Mouse (Mus musculus) stomach, embryonic 14.5 days (tissue): ENCODE measurements around the gene Magi1. TPM values are rescaled to one million over a fixed set of nuclear protein-coding genes. Genes with fewer than 3 reads are reported as not detected.

ENCODE experiments used
- ATAC-seq: fragments of 200-750 bp; cut with Nextera tagmentation; 2 replicates; pipeline ENCODE4 v1.8.0; 2017; ENCODE audit warnings: low read depth, moderate TSS enrichment; ENCODE audit not compliant: insufficient number of reproducible peaks, insufficient read depth, low FRiP score
- H3K27ac ChIP-seq: fragments of 300-500 bp; sonication (generic); 2 replicates; pipeline ENCODE4 v1.5.1; 2014; ENCODE audit warnings: mild to moderate bottlenecking, low read length, moderate library complexity, mixed read lengths
- H3K27me3 ChIP-seq: fragments of 300-500 bp; sonication (generic); 2 replicates; pipeline ENCODE4 v1.6.1; 2014; ENCODE audit warnings: low read length, control low read depth, mixed read lengths; ENCODE audit not compliant: control insufficient read depth, insufficient read depth
- H3K36me3 ChIP-seq: fragments of 300-500 bp; sonication (generic); 2 replicates; pipeline ENCODE4 v1.6.1; 2014; ENCODE audit warnings: mild to moderate bottlenecking, control low read depth, low read length, moderate library complexity, mixed read lengths; ENCODE audit not compliant: control insufficient read depth, insufficient read depth
- H3K4me1 ChIP-seq: fragments of 300-500 bp; sonication (generic); 2 replicates; pipeline ENCODE4 v1.6.1; 2014; ENCODE audit warnings: low read length, control low read depth, mixed read lengths; ENCODE audit not compliant: control insufficient read depth, insufficient read depth
- H3K4me2 ChIP-seq: fragments of 300-500 bp; sonication (generic); replicated peaks from 2 replicates; pipeline ENCODE4 v1.6.1; 2014; ENCODE audit warnings: low read depth, low read length, control low read depth
- H3K4me3 ChIP-seq: fragments of 300-500 bp; sonication (generic); 2 replicates; pipeline ENCODE4 v1.5.1; 2014; ENCODE audit warnings: low read depth, low read length, control low read depth
- H3K9ac ChIP-seq: fragments of 300-500 bp; sonication (generic); replicated peaks from 2 replicates; pipeline ENCODE4 v1.6.1; 2014; ENCODE audit warnings: low read depth, mild to moderate bottlenecking, control low read depth, low read length, moderate library complexity, mixed read lengths
- H3K9me3 ChIP-seq: fragments of 300-500 bp; sonication (generic); 2 replicates; pipeline ENCODE4 v1.6.1; 2016; ENCODE audit warnings: low read depth, low read length, control low read depth; ENCODE audit not compliant: control insufficient read depth
- WGBS: fragments of 180-500 bp; shearing (Covaris S2); extraction: QIAGEN DNeasy Blood & Tissue Kit; methylation state at CpG from one replicate; pipeline ENCODE4 v1.1.7; 2014; 5-methylcytosine and 5-hydroxymethylcytosine counted together
- polyA plus RNA-seq: library from polyadenylated mRNA; unstranded; fragments of >200 nt; fragmentation: Nextera tagmentation; extraction: Ambion mirVana; gene quantifications from 2 replicates; pipeline ENCODE4 v1.2.1, GENCODE M21; 2014

Gene Magi1
- polyA plus RNA-seq, 1 experiment from 2014 or later, result 15.0 TPM

DNA sequence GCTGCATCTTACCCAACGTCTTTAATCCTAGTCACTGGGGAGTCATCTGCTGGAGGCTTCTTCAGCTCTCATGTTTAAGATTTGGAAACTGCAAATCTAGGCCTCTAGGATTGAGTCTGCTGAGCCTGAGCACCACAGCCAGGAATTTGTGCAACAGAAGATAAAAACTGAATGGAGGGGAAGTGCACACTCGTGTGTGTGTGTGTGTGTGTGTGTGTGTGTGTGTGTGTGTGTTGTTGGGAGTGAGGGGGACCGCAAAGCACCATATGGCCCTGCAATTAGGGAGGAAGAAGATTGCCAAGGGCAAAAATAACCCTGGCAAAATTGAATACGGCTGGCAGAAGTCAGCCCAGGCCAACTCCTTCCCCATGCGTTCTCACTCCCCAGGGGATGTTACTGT is 439.1 kb downstream of the Magi1 start:
- 77% methylated on average over 5 of the region's 5 CpGs for WGBS
- Histone ChIP-seq H3K27ac (no peak overlapping the region), H3K4me1 (0 out of 2 replicates have a peak, but pooled peaks cover 6% of the 10 kb centered on the region), H3K9me3 (no peaks in the 10 kb centered on the region), H3K4me3 (no peak overlapping the region), H3K36me3 (no peaks in the 10 kb centered on the region), H3K4me2 (no peak overlapping the region), H3K27me3 (no peaks in the 10 kb centered on the region), H3K9ac (no peak overlapping the region)
- ATAC-seq, result no peak

DNA sequence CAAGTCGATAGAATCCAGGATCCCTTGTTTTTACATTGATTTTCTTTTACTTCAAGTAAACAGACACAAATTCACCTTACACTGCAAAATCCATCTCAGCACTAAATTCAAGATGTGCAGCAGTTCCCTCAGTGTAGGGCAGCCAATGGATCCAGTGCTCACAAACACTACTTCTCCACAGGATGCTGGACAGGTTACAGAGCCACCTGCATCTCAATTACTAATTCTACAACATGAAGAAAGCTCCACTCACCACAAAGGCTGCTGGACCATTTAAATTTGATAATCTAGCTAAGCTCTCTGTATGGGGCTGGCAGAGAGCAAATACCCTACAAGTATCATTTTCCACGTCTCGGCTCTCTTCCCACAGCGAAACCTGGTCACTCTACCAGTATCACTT is 445.3 kb downstream of the Magi1 start:
- Histone ChIP-seq H3K27me3 (no peaks in the 10 kb centered on the region), H3K27ac (no peak overlapping the region), H3K4me1 (no peaks in the 10 kb centered on the region), H3K9me3 (no peaks in the 10 kb centered on the region), H3K4me2 (no peak overlapping the region), H3K9ac (no peak overlapping the region), H3K4me3 (no peak overlapping the region), H3K36me3 (no peaks in the 10 kb centered on the region)
- no peak for ATAC-seq
- WGBS, result 88% methylated on average over 4 of the region's 4 CpGs

DNA sequence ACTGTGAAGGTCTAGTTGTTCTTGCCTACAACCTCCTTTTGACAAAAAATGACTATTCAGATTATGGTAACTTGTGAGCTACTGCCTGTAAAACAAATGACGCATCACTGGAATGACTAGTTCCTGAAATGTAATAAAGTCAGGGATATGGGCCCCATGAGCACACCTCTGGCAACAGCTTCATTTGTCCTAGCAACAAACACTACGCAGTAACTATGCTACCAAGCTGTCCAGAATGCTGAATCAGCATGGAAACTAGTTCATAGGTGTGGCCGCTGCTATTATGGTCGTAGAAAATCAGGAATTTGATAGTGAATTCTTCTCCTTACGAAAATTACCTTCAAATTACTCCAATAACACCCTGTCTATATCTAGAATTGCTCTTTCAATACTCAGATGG is 447.1 kb downstream of the Magi1 start:
- H3K27me3 ChIP-seq, result no peaks in the 10 kb centered on the region
- no peak overlapping the region for H3K4me2 ChIP-seq
- ATAC-seq, result no peak
- H3K27ac ChIP-seq, result no peak overlapping the region
- no peaks in the 10 kb centered on the region for H3K36me3 ChIP-seq
- no peaks in the 10 kb centered on the region for H3K9me3 ChIP-seq
- H3K4me1 ChIP-seq, result no peaks in the 10 kb centered on the region
- WGBS, result 88% methylated on average over 5 of the region's 5 CpGs
- H3K4me3 ChIP-seq, result no peak overlapping the region
- no peak overlapping the region for H3K9ac ChIP-seq

DNA sequence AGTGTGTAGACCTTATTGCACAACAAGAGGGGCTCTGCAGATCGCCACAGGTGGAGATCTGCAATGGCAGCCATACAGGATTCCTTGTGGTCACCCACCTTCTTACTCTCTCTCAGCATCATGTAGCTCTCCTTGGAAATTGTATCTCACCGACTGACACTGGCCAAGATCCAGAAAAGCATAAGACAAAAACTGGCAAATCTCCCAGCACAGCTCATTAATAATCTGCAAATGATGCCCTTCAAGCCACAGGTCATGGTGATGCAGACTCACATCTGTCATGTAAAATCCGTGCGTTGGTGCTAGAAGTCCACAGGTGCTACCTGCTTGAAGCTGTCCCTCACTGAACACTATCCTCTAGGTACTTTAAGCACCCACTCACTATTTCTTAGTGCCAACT is 448.5 kb downstream of the Magi1 start:
- no peaks in the 10 kb centered on the region for H3K4me1 ChIP-seq

DNA sequence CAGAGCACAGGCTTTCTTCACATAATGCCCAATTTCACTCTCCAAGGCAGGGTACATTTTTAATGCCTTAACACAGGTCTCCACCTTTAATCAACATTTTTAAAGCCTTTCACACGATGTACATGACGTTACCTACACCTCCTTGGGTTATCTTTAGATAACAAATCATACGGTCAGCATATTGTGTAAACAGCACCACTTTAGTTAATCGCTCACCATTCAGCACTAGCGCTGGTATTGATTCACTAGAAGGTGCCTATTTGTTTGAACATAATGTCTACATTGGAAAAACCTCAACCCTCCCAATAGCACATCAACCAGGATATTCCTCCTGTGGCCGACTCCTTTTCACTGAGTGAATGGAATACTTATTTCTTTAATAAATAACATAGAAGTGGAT is 455.5 kb downstream of the Magi1 start:
- Histone ChIP-seq H3K36me3 (no peaks in the 10 kb centered on the region), H3K4me2 (no peak overlapping the region), H3K4me3 (no peak overlapping the region), H3K9ac (no peak overlapping the region), H3K27me3 (no peaks in the 10 kb centered on the region), H3K27ac (no peak overlapping the region), H3K4me1 (no peaks in the 10 kb centered on the region), H3K9me3 (no peaks in the 10 kb centered on the region)
- 54% methylated on average over 6 of the region's 6 CpGs for WGBS
- peak; percentile 85 for ATAC-seq

More for the DNA sequence above, 448.5 kb downstream of the Magi1 start:
- Histone ChIP-seq H3K9ac (no peak overlapping the region), H3K27me3 (no peaks in the 10 kb centered on the region), H3K27ac (no peak overlapping the region), H3K9me3 (no peaks in the 10 kb centered on the region), H3K36me3 (no peaks in the 10 kb centered on the region), H3K4me3 (no peak overlapping the region), H3K4me2 (no peak overlapping the region)
- ATAC-seq, result no peak
- 55% methylated on average over 4 of the region's 4 CpGs for WGBS

DNA sequence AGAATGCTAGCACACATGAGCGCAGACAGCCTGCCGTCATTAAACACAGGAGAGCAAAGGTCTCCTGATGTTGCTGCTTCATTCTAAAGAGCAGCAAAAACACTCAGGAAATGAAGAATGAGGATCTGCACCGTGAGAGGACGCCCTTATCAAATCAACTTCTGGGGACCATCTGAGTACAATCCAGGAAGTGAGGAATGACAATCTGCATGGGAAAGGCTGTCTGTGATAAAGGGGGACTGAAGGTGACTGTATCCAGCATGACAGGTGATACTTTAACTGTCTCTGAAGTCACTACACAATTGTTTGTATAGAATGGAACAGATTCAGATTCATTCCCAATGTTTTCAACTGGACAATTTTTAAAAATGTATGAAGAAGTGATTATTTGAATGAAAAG is 456.8 kb downstream of the Magi1 start:
- no peaks in the 10 kb centered on the region for H3K9me3 ChIP-seq
- no peak overlapping the region for H3K4me2 ChIP-seq
- no peak overlapping the region for H3K9ac ChIP-seq
- no peak overlapping the region for H3K27ac ChIP-seq
- ATAC-seq, result no peak
- H3K4me1 ChIP-seq, result no peaks in the 10 kb centered on the region
- H3K4me3 ChIP-seq, result no peak overlapping the region
- whole genome bisulfite sequencing, result 38% methylated on average over 4 of the region's 4 CpGs
- H3K27me3 ChIP-seq, result no peaks in the 10 kb centered on the region
- no peaks in the 10 kb centered on the region for H3K36me3 ChIP-seq

DNA sequence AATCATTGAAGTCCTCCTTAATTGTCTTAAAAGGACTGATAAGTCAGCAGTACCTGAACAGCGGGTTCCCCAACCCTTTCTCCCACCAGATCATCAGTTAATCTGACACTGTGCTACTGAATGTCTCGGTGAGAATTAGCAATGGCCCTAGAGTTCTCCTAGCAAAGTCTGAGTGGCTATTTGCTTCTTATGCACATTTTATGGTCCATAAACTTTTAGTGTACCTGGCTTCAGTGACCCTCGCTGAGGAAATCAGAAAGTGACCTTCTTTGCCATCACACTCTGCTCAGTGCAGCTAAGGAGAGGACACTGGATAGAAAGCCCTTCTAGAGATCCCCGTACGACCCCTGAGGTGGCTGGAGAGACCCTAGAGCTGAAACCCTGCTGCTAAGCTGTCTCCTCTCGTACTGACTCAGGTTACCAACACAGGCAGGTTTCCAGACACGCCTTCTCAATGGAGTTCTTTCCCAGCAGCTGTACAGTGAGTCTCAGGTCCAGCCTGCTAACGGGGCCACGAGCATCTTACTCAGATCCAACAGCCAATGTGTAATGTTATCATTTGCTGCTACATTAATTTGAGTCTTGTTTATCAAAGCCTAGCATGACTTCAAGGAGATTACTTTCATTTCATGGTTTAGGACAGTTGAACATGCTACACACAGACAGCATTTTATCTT is 461.4 kb downstream of the Magi1 start:
- Histone ChIP-seq H3K36me3 (no peaks in the 10 kb centered on the region), H3K4me1 (0 out of 2 replicates have a peak, but pooled peaks cover 3% of the 10 kb centered on the region), H3K4me3 (no peak overlapping the region), H3K4me2 (no peak overlapping the region), H3K9ac (no peak overlapping the region), H3K27ac (no peak overlapping the region), H3K9me3 (no peaks in the 10 kb centered on the region), H3K27me3 (no peaks in the 10 kb centered on the region)
- WGBS, result 64% methylated on average over 9 of the region's 9 CpGs
- ATAC-seq, result no peak

DNA sequence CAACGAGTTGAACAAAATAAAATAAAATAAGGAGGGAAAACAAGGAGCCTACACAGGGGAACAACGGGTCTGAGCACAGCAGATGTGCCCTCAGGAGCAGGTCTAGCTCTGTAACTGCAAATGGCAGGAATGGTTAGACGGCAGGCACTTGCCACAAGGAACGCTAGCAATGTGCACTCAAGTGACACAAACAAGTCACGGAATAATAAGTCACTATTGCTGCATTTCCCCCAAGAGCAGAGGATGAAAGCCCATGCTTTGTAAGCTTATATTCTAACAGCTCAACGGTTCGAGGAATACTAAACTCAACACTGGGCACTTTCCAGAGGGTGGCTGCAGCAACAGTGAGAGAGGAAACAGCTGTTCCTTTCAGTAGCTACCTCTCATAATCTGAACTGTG is 462.2 kb downstream of the Magi1 start:
- H3K9me3 ChIP-seq, result no peaks in the 10 kb centered on the region
- no peaks in the 10 kb centered on the region for H3K27me3 ChIP-seq
- H3K4me2 ChIP-seq, result no peak overlapping the region
- WGBS, result 60% methylated on average over 7 of the region's 7 CpGs
- H3K36me3 ChIP-seq, result no peaks in the 10 kb centered on the region
- no peak overlapping the region for H3K9ac ChIP-seq
- H3K4me1 ChIP-seq, result 0 out of 2 replicates have a peak, but pooled peaks cover 3% of the 10 kb centered on the region
- no peak overlapping the region for H3K4me3 ChIP-seq
- no peak for ATAC-seq
- no peak overlapping the region for H3K27ac ChIP-seq

DNA sequence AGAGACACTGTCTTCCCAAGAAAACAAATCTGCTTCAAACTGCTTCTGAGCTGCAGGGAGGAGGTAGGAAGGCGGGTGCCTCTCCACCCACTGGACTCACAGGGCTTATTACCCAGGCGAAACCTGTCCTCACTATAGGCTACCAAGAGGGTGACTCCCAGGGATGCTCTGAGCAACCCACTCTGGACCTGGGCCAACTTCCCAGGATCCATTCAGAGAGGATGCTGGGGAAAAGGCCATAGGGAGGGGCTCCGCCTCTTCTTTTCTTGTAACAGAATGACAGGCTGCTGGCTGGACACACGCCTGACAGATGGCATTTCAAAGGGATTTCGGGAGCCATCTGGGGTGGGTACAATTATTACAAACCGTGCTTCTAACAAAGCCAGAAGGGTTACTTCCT is 463.8 kb downstream of the Magi1 start:
- Histone ChIP-seq H3K9me3 (no peaks in the 10 kb centered on the region), H3K4me2 (no peak overlapping the region), H3K27me3 (no peaks in the 10 kb centered on the region), H3K4me3 (no peak overlapping the region), H3K4me1 (0 out of 2 replicates have a peak, but pooled peaks cover 3% of the 10 kb centered on the region), H3K36me3 (no peaks in the 10 kb centered on the region), H3K27ac (no peak overlapping the region), H3K9ac (no peak overlapping the region)
- no peak for ATAC-seq
- WGBS, result 51% methylated on average over 6 of the region's 6 CpGs
